Mouse (Mus musculus) limb, embryonic 13.5 days (tissue): ENCODE data around the gene Chrnb1. TPM values are rescaled to one million over a fixed set of nuclear protein-coding genes. Genes with fewer than 3 reads are reported as not detected.
A peak's percentile ranks its signal among the peaks of the same experiment; 100 is the strongest.

Experiments
- ATAC-seq: fragments of 200-750 bp; cut with Nextera tagmentation; 2 replicates; pipeline ENCODE4 v1.8.0; 2017; ENCODE audit warnings: low read depth, moderate number of reproducible peaks, moderate TSS enrichment; ENCODE audit not compliant: low FRiP score
- H3K27ac ChIP-seq: fragments of 300-500 bp; sonication (generic); 2 replicates; pipeline ENCODE4 v1.5.1; 2015; ENCODE audit warnings: inconsistent platforms, mild to moderate bottlenecking, moderate library complexity
- H3K27me3 ChIP-seq: fragments of 300-500 bp; sonication (generic); 2 replicates; pipeline ENCODE4 v1.6.1; 2015; ENCODE audit warnings: mild to moderate bottlenecking, inconsistent platforms
- H3K36me3 ChIP-seq: fragments of 300-500 bp; sonication (generic); 2 replicates; pipeline ENCODE4 v1.6.1; 2015; ENCODE audit warnings: inconsistent platforms, mild to moderate bottlenecking, moderate library complexity
- H3K4me1 ChIP-seq: fragments of 300-500 bp; sonication (generic); 2 replicates; pipeline ENCODE4 v1.6.1; 2015; ENCODE audit warnings: inconsistent platforms
- H3K4me2 ChIP-seq: fragments of 300-500 bp; sonication (generic); replicated peaks from 2 replicates; pipeline ENCODE4 v1.6.1; 2015; ENCODE audit warnings: inconsistent platforms, mild to moderate bottlenecking, moderate library complexity
- H3K4me3 ChIP-seq: fragments of 300-500 bp; sonication (generic); 2 replicates; pipeline ENCODE4 v1.5.1; 2015; ENCODE audit warnings: moderate library complexity, mild to moderate bottlenecking, inconsistent platforms
- H3K9ac ChIP-seq: fragments of 300-500 bp; sonication (generic); 2 replicates; pipeline ENCODE4 v1.6.1; 2015; ENCODE audit warnings: mild to moderate bottlenecking, inconsistent platforms
- H3K9me3 ChIP-seq: fragments of 300-500 bp; sonication (generic); 2 replicates; pipeline ENCODE4 v1.6.1; 2016; ENCODE audit warnings: inconsistent platforms
- WGBS: fragments of 180-500 bp; shearing (Covaris S2); methylation state at CpG from one replicate; pipeline ENCODE4 v1.1.7; 2015; 5-methylcytosine and 5-hydroxymethylcytosine counted together
- polyA plus RNA-seq: library from polyadenylated mRNA; unstranded; fragments of >200 nt; fragmentation: Nextera tagmentation; extraction: Ambion mirVana; gene quantifications from 2 replicates; pipeline ENCODE4 v1.2.1, GENCODE M21; 2015

Gene Chrnb1
- polyA plus RNA-seq, 1 experiment from 2014 or later: 27.7 TPM

- no peaks in the 10 kb centered on the region for H3K36me3 ChIP-seq
- H3K27ac ChIP-seq: peak overlapping the region; percentile 92
- H3K9me3 ChIP-seq: no peaks in the 10 kb centered on the region
- WGBS: under 1% methylated on average over 36 of the region's 37 CpGs
- peak overlapping the region; percentile 96 for H3K9ac ChIP-seq
- no peaks in the 10 kb centered on the region for H3K27me3 ChIP-seq
- peaks cover 38% of the 10 kb centered on the region for H3K4me1 ChIP-seq
- peak overlapping the region; percentile 87 for H3K4me3 ChIP-seq
- peak; percentile 78 for ATAC-seq
- H3K4me2 ChIP-seq: peak overlapping the region; percentile 78
Measured at GRCm38 (mm10) chr11:69766126-69766609, 29.6 kb downstream of the Chrnb1 start.

GRCm38 (mm10) chr11:69765221-69766125 lies 30.3 kb downstream of the Chrnb1 start, which contains the start of gene Zbtb4:
Gene Zbtb4, plus strand, starts transcription at chr11:69765912.
- Histone ChIP-seq H3K9ac (peak within 1 kb of the TSS; percentile 96), H3K4me2 (peak within 1 kb of the TSS; percentile 78), H3K9me3 (no peaks in the 10 kb centered on the region), H3K27me3 (no peaks in the 10 kb centered on the region), H3K4me1 (peaks cover 43% of the 10 kb centered on the region), H3K4me3 (peak within 1 kb of the TSS; percentile 87), H3K36me3 (no peaks in the 10 kb centered on the region), H3K27ac (peak within 1 kb of the TSS; percentile 92)
- WGBS: 22% methylated on average over 28 of the region's 55 CpGs
- peak; percentile 62 for ATAC-seq

GRCm38 (mm10) chr11:69763551-69763950 lies 32.2 kb downstream of the Chrnb1 start:
- Histone ChIP-seq H3K27ac (no peak overlapping the region), H3K36me3 (no peaks in the 10 kb centered on the region), H3K27me3 (no peaks in the 10 kb centered on the region), H3K4me1 (peaks cover 44% of the 10 kb centered on the region), H3K9me3 (no peaks in the 10 kb centered on the region), H3K4me2 (no peak overlapping the region), H3K9ac (no peak overlapping the region), H3K4me3 (no peak overlapping the region)
- ATAC-seq: no peak
- 70% methylated on average over 7 of the region's 7 CpGs for WGBS

GRCm38 (mm10) chr11:69761868-69762267 lies 33.9 kb downstream of the Chrnb1 start, which contains the start of gene Slc35g3:
Gene Slc35g3, minus strand, starts transcription at chr11:69761968.
- H3K9ac ChIP-seq: no peak within 1 kb of the TSS; the same call in 1 of the 2 replicates
- H3K36me3 ChIP-seq: no peaks in the 10 kb centered on the region
- H3K27me3 ChIP-seq: no peaks in the 10 kb centered on the region
- H3K27ac ChIP-seq: no peak within 1 kb of the TSS; the same call in 1 of the 2 replicates
- H3K4me2 ChIP-seq: no peak within 1 kb of the TSS
- ATAC-seq: no peak
- 57% methylated on average over 1 of the region's 1 CpGs for WGBS
- no peak within 1 kb of the TSS for H3K4me3 ChIP-seq
- no peaks in the 10 kb centered on the region for H3K9me3 ChIP-seq
- peaks cover 37% of the 10 kb centered on the region for H3K4me1 ChIP-seq

- Histone ChIP-seq H3K27ac (no peak overlapping the region; the same call in 1 of the 2 replicates), H3K9ac (no peak overlapping the region), H3K36me3 (no peaks in the 10 kb centered on the region), H3K4me1 (peaks cover 39% of the 10 kb centered on the region), H3K4me3 (no peak overlapping the region), H3K4me2 (no peak overlapping the region), H3K27me3 (no peaks in the 10 kb centered on the region), H3K9me3 (no peaks in the 10 kb centered on the region)
- 89% methylated on average over 7 of the region's 7 CpGs for WGBS
- no peak for ATAC-seq
Measured at GRCm38 (mm10) chr11:69760901-69761200, 34.9 kb downstream of the Chrnb1 start.

- Histone ChIP-seq H3K27me3 (no peaks in the 10 kb centered on the region), H3K9me3 (no peaks in the 10 kb centered on the region), H3K4me2 (peak overlapping the region; percentile 91), H3K4me1 (peaks cover 42% of the 10 kb centered on the region), H3K27ac (peak overlapping the region; percentile 98), H3K9ac (peak overlapping the region; percentile 70), H3K36me3 (no peaks in the 10 kb centered on the region), H3K4me3 (peak overlapping the region; percentile 65)
- no peak for ATAC-seq
- 79% methylated on average over 14 of the region's 14 CpGs for WGBS
Measured at GRCm38 (mm10) chr11:69760160-69760900, 35.4 kb downstream of the Chrnb1 start.

- H3K27ac ChIP-seq: peak overlapping the region; percentile 98
Measured at GRCm38 (mm10) chr11:69758971-69759721, 36.6 kb downstream of the Chrnb1 start.

GRCm38 (mm10) chr11:69758478-69758970 lies 37.2 kb downstream of the Chrnb1 start, which contains the start of gene Polr2a:
Gene Polr2a, minus strand, starts transcription at chr11:69758637.
- H3K36me3 ChIP-seq: no peaks in the 10 kb centered on the region
- no peaks in the 10 kb centered on the region for H3K9me3 ChIP-seq
- H3K4me1 ChIP-seq: peaks cover 52% of the 10 kb centered on the region
- ATAC-seq: peak; percentile 96
- peak within 1 kb of the TSS; percentile 79 for H3K9ac ChIP-seq
- H3K4me3 ChIP-seq: peak within 1 kb of the TSS; percentile 65
- WGBS: under 1% methylated on average over 28 of the region's 36 CpGs
- no peaks in the 10 kb centered on the region for H3K27me3 ChIP-seq
- H3K27ac ChIP-seq: peak within 1 kb of the TSS; percentile 98
- peak within 1 kb of the TSS; percentile 91 for H3K4me2 ChIP-seq

More at GRCm38 (mm10) chr11:69758971-69759721, 36.6 kb downstream of the Chrnb1 start:
- Histone ChIP-seq H3K4me1 (peaks cover 47% of the 10 kb centered on the region), H3K9ac (peak overlapping the region; percentile 70), H3K36me3 (no peaks in the 10 kb centered on the region), H3K4me2 (peak overlapping the region; percentile 91), H3K4me3 (peak overlapping the region; percentile 65), H3K27me3 (no peaks in the 10 kb centered on the region), H3K9me3 (no peaks in the 10 kb centered on the region)
- under 1% methylated on average over 37 of the region's 37 CpGs for WGBS
- peak; percentile 90 for ATAC-seq

GRCm38 (mm10) chr11:69758090-69758456 lies 37.7 kb downstream of the Chrnb1 start:
- H3K9me3 ChIP-seq: no peaks in the 10 kb centered on the region
- peak; percentile 85 for ATAC-seq
- H3K27me3 ChIP-seq: no peaks in the 10 kb centered on the region
- H3K4me2 ChIP-seq: peak overlapping the region; percentile 91
- peak overlapping the region; percentile 98 for H3K27ac ChIP-seq
- peaks cover 55% of the 10 kb centered on the region for H3K4me1 ChIP-seq
- H3K36me3 ChIP-seq: no peaks in the 10 kb centered on the region
- WGBS: under 1% methylated on average over 26 of the region's 26 CpGs
- H3K9ac ChIP-seq: peak overlapping the region; percentile 79
- H3K4me3 ChIP-seq: peak overlapping the region; percentile 65

GRCm38 (mm10) chr11:69757303-69758089 lies 38.2 kb downstream of the Chrnb1 start:
- peak overlapping the region; percentile 91 for H3K4me2 ChIP-seq
- peaks cover 60% of the 10 kb centered on the region for H3K4me1 ChIP-seq
- 42% methylated on average over 9 of the region's 9 CpGs for WGBS
- H3K27me3 ChIP-seq: no peaks in the 10 kb centered on the region
- H3K4me3 ChIP-seq: peak overlapping the region; percentile 65
- H3K36me3 ChIP-seq: no peaks in the 10 kb centered on the region
- H3K9ac ChIP-seq: peak overlapping the region; percentile 79
- no peak for ATAC-seq
- H3K9me3 ChIP-seq: no peaks in the 10 kb centered on the region
- H3K27ac ChIP-seq: peak overlapping the region; percentile 98

GRCm38 (mm10) chr11:69754701-69755100 lies 41.0 kb downstream of the Chrnb1 start:
- no peak for ATAC-seq
- Histone ChIP-seq H3K4me2 (peak overlapping the region; percentile 91), H3K9ac (no peak overlapping the region), H3K36me3 (no peaks in the 10 kb centered on the region), H3K27me3 (no peaks in the 10 kb centered on the region), H3K9me3 (no peaks in the 10 kb centered on the region), H3K4me3 (no peak overlapping the region), H3K27ac (no peak overlapping the region), H3K4me1 (peaks cover 53% of the 10 kb centered on the region)
- WGBS: 60% methylated on average over 3 of the region's 3 CpGs
